Mouse (Mus musculus) bone marrow, adult 2 months (tissue): ENCODE results near the gene Olfr1175-ps. TPM values are rescaled to one million over a fixed set of nuclear protein-coding genes. Genes with fewer than 3 reads are reported as not detected.

Source experiments
- H3K27ac ChIP-seq: fragments of 200-500 bp; 2 replicates; pipeline ENCODE4 v1.5.1; 2012; ENCODE audit warnings: low read depth, mild to moderate bottlenecking, control low read depth, inconsistent platforms, low read length; ENCODE audit not compliant: control insufficient read depth, poor library complexity, insufficient read depth
- H3K4me1 ChIP-seq: fragments of 200-500 bp; 2 replicates; pipeline ENCODE4 v1.6.1; 2011; ENCODE audit warnings: low read length; ENCODE audit not compliant: control insufficient read depth, insufficient read depth
- H3K4me3 ChIP-seq: fragments of 200-500 bp; replicated peaks from 2 replicates; pipeline ENCODE3; 2011; ENCODE audit warnings: mild to moderate bottlenecking, low read depth, low read length, control low read depth; ENCODE audit not compliant: control insufficient read depth
- CTCF ChIP-seq: fragments of 200-500 bp; IDR thresholded peaks from 2 replicates; pipeline ENCODE4 v1.5.1; 2011; ENCODE audit warnings: low read length, control low read depth; ENCODE audit not compliant: control insufficient read depth, insufficient read depth
- POLR2A ChIP-seq: fragments of 200-500 bp; IDR thresholded peaks from 2 replicates; pipeline ENCODE4 v1.6.1; 2011; ENCODE audit warnings: low read depth, mild to moderate bottlenecking, control low read depth, low read length, borderline replicate concordance; ENCODE audit not compliant: control insufficient read depth
- WGBS: fragments of 180-500 bp; shearing (Covaris S2); methylation state at CpG from one replicate; pipeline ENCODE4 v1.1.7; 2018; 5-methylcytosine and 5-hydroxymethylcytosine counted together
- polyA plus RNA-seq: library from polyadenylated mRNA; stranded (reverse); fragments of >200 nt; gene quantifications from 2 replicates; pipeline ENCODE4 v1.2.4, GENCODE M21; 2011; ENCODE audit warnings: low replicate concordance; ENCODE audit not compliant: missing spikeins, insufficient read depth, insufficient read length

The Olfr1175-ps gene
- polyA plus RNA-seq = not detected in 2 replicates

DNA sequence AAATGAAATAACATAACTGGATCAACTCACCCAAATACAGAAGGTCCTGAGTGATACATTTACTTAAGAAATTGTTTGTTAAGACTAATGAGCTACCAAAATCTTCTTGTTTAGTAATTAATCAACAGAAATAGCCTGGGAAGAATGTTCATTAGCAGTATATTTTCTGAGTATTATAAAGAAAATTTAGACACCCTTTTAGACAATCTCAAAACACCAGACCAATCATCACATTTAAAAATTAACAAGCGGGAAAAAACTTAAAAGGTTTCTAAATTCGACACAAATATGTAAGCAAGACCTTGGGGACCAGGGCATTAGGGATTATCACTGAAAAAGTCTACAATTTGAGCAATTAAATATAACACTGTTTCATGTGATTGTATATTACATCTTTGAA lies at the start of gene Olfr1175-ps:
Olfr1175-ps (minus strand) TSS at position 101 of the 400 bp plus-strand sequence.
- TF ChIP-seq POLR2A = no peak
- TF ChIP-seq CTCF = no peak
- Histone ChIP-seq H3K4me1 (no peaks in the 10 kb centered on the region), H3K4me3 (no peak within 1 kb of the TSS), H3K27ac (no peak within 1 kb of the TSS)
- WGBS = 69% methylated on average over 2 of the region's 2 CpGs

DNA sequence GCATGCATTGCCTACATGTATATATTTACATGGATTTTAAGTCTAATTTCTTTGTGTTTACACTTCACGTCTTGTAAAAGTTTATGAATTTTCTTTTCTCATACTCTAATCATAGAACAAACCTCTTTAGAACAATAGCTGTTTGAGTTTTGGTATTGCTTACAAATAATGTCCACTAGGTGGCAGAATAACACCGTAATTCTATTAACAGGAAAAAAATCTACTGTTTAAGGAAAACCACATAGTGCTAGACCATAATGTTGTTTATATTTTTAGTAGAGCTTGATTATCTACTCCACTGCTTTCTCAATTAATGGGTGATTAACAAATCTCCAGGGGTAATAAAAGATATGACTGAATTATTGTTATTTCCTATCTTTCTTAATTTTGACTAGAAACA lies 29.3 kb upstream of the Olfr1175-ps start:
- H3K27ac ChIP-seq = no peak overlapping the region
- under 1% methylated on average over 2 of the region's 2 CpGs for WGBS
- H3K4me3 ChIP-seq = no peak overlapping the region
- no peak for TF ChIP-seq CTCF
- TF ChIP-seq POLR2A = no peak
- H3K4me1 ChIP-seq = no peaks in the 10 kb centered on the region

DNA sequence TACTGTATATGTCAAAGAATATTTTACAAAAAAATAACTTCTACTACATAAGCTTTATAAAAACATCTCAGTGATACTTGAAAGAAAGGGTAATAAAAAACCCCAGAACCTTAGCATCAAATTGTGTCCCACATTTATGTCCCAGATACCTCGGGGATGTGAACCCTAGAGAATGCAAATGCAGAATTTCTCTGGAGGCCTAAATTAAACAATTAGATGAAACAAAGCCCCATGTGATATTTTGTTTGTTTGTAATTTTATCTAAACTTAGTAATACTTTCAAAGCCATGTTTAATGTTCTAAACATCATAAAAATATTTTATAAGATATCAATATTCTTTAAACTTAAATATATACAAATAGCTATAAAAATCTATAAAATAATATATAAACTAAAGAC lies 19.4 kb upstream of the Olfr1175-ps start, which contains the start of gene Olfr1177-ps:
Olfr1177-ps (minus strand) TSS at position 101 of the 400 bp plus-strand sequence.
- WGBS = 70% methylated on average over 1 of the region's 1 CpGs
- Histone ChIP-seq H3K27ac (no peak within 1 kb of the TSS), H3K4me1 (no peaks in the 10 kb centered on the region), H3K4me3 (no peak within 1 kb of the TSS)
- TF ChIP-seq POLR2A = no peak
- no peak for TF ChIP-seq CTCF

DNA sequence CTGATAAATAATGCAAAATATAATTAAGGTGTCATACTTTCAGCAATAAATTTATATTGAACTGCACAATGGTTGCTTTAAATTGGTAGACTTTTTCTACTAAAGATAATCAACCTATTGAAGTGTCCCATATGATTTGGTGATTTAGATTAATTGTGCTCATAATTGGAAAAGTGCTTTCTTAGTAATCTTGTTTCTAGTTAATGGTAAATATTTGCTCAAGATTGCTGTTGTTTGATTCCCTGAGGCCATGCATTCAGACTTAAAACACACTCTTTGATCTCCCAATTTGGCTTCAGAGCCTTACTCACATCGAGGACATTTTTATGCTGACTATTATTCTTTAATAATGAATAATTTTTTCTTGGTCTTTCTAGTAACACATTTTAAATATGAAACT lies 9.4 kb upstream of the Olfr1175-ps start, which contains the start of gene Olfr1176:
Olfr1176 (plus strand) TSS at position 301 of the 400 bp plus-strand sequence.
- whole genome bisulfite sequencing = 55% methylated on average over 1 of the region's 1 CpGs
- Histone ChIP-seq H3K4me1 (no peaks in the 10 kb centered on the region), H3K27ac (no peak within 1 kb of the TSS), H3K4me3 (no peak within 1 kb of the TSS)
- TF ChIP-seq CTCF (no peak), POLR2A (no peak)

DNA sequence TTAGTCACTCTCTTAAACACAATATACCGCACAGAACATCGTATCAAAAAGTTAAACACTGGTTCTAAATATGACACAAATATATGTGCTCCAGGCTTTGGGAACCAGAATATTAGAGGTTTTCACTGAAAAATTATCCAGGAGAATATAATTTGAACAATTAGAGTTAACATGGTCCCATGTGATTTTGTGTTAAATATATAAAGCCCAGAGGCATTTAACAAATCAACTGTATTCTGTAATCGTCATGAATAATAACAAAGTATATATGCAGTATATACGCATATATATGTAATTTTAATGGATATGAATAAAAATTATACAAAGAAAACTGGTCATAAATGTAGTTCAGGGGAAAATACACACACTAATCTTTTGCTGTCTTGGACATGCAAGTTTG lies 12.0 kb downstream of the Olfr1175-ps start, which contains the start of gene Olfr1174-ps:
Olfr1174-ps (minus strand) TSS at position 101 of the 400 bp plus-strand sequence.
- WGBS = 83% methylated on average over 4 of the region's 4 CpGs
- H3K4me3 ChIP-seq = no peak within 1 kb of the TSS
- TF ChIP-seq CTCF (no peak), POLR2A (no peak)
- no peaks in the 10 kb centered on the region for H3K4me1 ChIP-seq
- no peak within 1 kb of the TSS for H3K27ac ChIP-seq

DNA sequence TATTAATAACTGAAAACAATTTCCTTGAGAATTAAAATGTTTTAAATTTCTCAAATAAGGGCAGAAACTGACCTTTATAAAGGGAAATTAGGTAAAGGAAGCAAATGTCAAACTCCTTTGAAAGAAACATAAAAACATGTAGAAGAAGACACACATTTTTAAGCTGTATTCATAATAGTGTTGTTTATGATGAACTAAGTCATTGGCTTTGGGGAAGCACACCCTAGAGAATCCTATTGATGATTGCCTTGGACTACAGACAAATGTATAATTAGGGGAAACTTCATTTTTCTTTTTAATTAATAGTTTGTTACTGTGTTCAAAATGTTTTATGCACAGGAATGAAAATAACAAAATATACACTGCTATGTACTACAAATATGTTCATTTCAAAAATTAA lies 47.2 kb downstream of the Olfr1175-ps start, which contains the start of gene Olfr1173:
Olfr1173 (minus strand) TSS at position 101 of the 400 bp plus-strand sequence.
- Histone ChIP-seq H3K4me3 (no peak within 1 kb of the TSS), H3K27ac (no peak within 1 kb of the TSS), H3K4me1 (no peaks in the 10 kb centered on the region)
- no peak for TF ChIP-seq POLR2A
- no peak for TF ChIP-seq CTCF

Other genes with a start within 250 kb of the Olfr1175-ps start
- gene Olfr1164, start 233.2 kb downstream of the Olfr1175-ps start, polyA plus RNA-seq = not detected in 2 replicates
- gene Olfr1166, start 198.9 kb downstream of the Olfr1175-ps start, polyA plus RNA-seq = not detected in 2 replicates
- gene Olfr1167, start 172.0 kb downstream of the Olfr1175-ps start, polyA plus RNA-seq = not detected in 2 replicates
- gene Olfr1168, start 145.3 kb downstream of the Olfr1175-ps start, polyA plus RNA-seq = not detected in 2 replicates
- gene Olfr1170, start 98.9 kb downstream of the Olfr1175-ps start, polyA plus RNA-seq = not detected in 2 replicates
- gene Olfr1173, start 47.3 kb downstream of the Olfr1175-ps start, polyA plus RNA-seq = not detected in 2 replicates
- not detected in 2 replicates for gene Olfr1174-ps, start 12.1 kb downstream of the Olfr1175-ps start, polyA plus RNA-seq
- not detected in 2 replicates for gene Olfr1176, start 9.5 kb upstream of the Olfr1175-ps start, polyA plus RNA-seq
- not detected in 2 replicates for gene Olfr1177-ps, start 19.3 kb upstream of the Olfr1175-ps start, polyA plus RNA-seq
- 20.4 and 30.3 TPM in 2 replicates for gene Olfr1178, start 59.8 kb upstream of the Olfr1175-ps start, polyA plus RNA-seq
- gene Olfr1179, start 79.2 kb upstream of the Olfr1175-ps start, polyA plus RNA-seq = not detected in 2 replicates
- not detected in 2 replicates for gene Olfr1180, start 91.9 kb upstream of the Olfr1175-ps start, polyA plus RNA-seq
- gene Olfr1181, start 99.0 kb upstream of the Olfr1175-ps start, polyA plus RNA-seq = not detected in 2 replicates
- gene Gm13757, start 121.9 kb upstream of the Olfr1175-ps start, polyA plus RNA-seq = not detected in 2 replicates
- not detected in 2 replicates for gene Olfr1183, start 127.7 kb upstream of the Olfr1175-ps start, polyA plus RNA-seq
- gene Olfr1184, start 156.4 kb upstream of the Olfr1175-ps start, polyA plus RNA-seq = not detected in 2 replicates
- not detected in 2 replicates for gene Olfr1185-ps1, start 166.1 kb upstream of the Olfr1175-ps start, polyA plus RNA-seq
- not detected in 2 replicates for gene Olfr1186, start 191.3 kb upstream of the Olfr1175-ps start, polyA plus RNA-seq
- not detected in 2 replicates for gene Olfr1188, start 229.7 kb upstream of the Olfr1175-ps start, polyA plus RNA-seq